Mouse (Mus musculus) thymus, adult 2 months (tissue): ENCODE data around the gene Aspm. TPM values are rescaled to one million over a fixed set of nuclear protein-coding genes. Genes with fewer than 3 reads are reported as not detected.

Experiments
- DNase-seq: peaks from one replicate; pipeline ENCODE4 v3.0.0; 2021
- H3K27ac ChIP-seq: fragments of 200-500 bp; 2 replicates; pipeline ENCODE4 v1.5.1; 2012; ENCODE audit warnings: low read length, control low read depth; ENCODE audit not compliant: control insufficient read depth, insufficient read depth
- H3K27me3 ChIP-seq: fragments of 200-500 bp; 2 replicates; pipeline ENCODE4 v1.6.1; 2012; ENCODE audit warnings: mild to moderate bottlenecking, low read length, moderate library complexity, mixed read lengths; ENCODE audit not compliant: control insufficient read depth, insufficient read depth
- H3K36me3 ChIP-seq: fragments of 200-500 bp; 2 replicates; pipeline ENCODE4 v1.6.1; 2012; ENCODE audit warnings: mild to moderate bottlenecking, low read length, moderate library complexity; ENCODE audit not compliant: control insufficient read depth, insufficient read depth
- H3K4me1 ChIP-seq: fragments of 200-500 bp; replicated peaks from 2 replicates; pipeline ENCODE4 v1.6.1; 2012; ENCODE audit warnings: low read length; ENCODE audit not compliant: control insufficient read depth, insufficient read depth
- H3K4me3 ChIP-seq: fragments of 200-500 bp; 2 replicates; pipeline ENCODE4 v1.5.1; 2012; ENCODE audit warnings: mild to moderate bottlenecking, low read length, control low read depth, moderate library complexity; ENCODE audit not compliant: control insufficient read depth, insufficient read depth
- CTCF ChIP-seq: fragments of 200-500 bp; IDR thresholded peaks from 2 replicates; pipeline ENCODE4 v1.5.1; 2012; ENCODE audit warnings: mild to moderate bottlenecking, control low read depth, low read length, moderate library complexity, borderline replicate concordance; ENCODE audit not compliant: control insufficient read depth, poor library complexity, insufficient read depth; ENCODE audit errors: extremely low read depth
- POLR2A ChIP-seq: fragments of 200-500 bp; IDR thresholded peaks from 2 replicates; pipeline ENCODE4 v1.6.1; 2012; ENCODE audit warnings: mild to moderate bottlenecking, low read length, control low read depth, moderate library complexity; ENCODE audit not compliant: control insufficient read depth, poor library complexity, insufficient read depth; ENCODE audit errors: extremely low read depth
- WGBS: fragments of 180-500 bp; shearing (Covaris S2); methylation state at CpG from one replicate; pipeline ENCODE4 v1.1.7; 2018; 5-methylcytosine and 5-hydroxymethylcytosine counted together
- polyA plus RNA-seq: library from polyadenylated mRNA; depleted of rRNA; stranded (reverse); fragments of >200 nt; gene quantifications from 2 replicates; pipeline ENCODE4 v1.2.3, GENCODE M21; 2012; rRNA removed

Aspm gene
- polyA plus RNA-seq, 1 experiment, result 4.7 TPM

DNA sequence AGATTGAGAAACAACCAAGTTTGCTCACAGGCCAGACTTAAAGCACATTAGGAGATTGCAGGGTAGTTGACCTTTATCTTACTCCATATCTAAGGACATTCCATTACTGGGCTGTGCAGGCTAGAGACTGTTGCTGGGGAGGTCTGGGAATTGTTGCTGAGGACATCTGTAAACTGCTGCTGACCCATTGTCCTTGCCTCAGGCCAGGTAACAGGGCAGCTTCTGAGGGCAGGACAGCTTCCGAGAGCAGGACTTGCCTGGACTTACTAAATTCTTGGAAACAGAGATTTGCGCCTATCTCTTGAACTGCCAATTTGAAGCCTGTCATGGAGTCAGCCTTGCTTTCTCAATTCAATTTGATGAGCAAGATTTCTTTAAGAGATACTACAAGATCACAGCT lies 40.8 kb downstream of the Aspm start:
- Histone ChIP-seq H3K4me1 (no peaks in the 10 kb centered on the region), H3K27me3 (no peaks in the 10 kb centered on the region), H3K27ac (no peak overlapping the region), H3K36me3 (peaks cover 38% of the 10 kb centered on the region), H3K4me3 (no peak overlapping the region)
- TF ChIP-seq CTCF, result no peak
- no peak for TF ChIP-seq POLR2A
- no peak for DNase-seq
- WGBS, result 100% methylated on average over 2 of the region's 2 CpGs

- H3K4me1 ChIP-seq, result no peaks in the 10 kb centered on the region
- TF ChIP-seq CTCF (no peak), POLR2A (no peak)
- DNase-seq, result no peak
- no peak overlapping the region for H3K27ac ChIP-seq
- H3K36me3 ChIP-seq, result peaks cover 30% of the 10 kb centered on the region
- no peak overlapping the region for H3K4me3 ChIP-seq
- WGBS, result 95% methylated on average over 3 of the region's 3 CpGs
- H3K27me3 ChIP-seq, result no peaks in the 10 kb centered on the region
Measured at GRCm38 (mm10) chr1:139496212-139496611, 41.6 kb downstream of the Aspm start.

DNA sequence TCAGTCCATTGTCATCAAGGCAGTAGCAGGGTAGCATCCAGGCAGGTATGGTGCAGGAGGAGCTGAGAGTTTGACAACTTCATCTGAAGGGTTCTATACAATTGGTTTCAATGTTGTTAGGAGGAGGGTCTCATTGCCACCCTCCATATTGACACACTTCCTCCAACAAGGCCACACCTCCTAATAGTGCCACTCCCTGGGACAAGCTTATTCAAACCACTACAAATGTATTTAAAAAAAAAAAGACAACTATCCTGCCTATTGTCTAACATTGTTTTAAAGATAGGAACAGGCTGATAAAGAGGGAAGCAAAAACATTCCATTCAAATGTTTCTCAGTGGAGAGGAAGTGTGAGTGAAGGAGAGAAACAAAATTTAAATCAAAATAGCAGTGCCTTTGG lies 45.2 kb downstream of the Aspm start:
- no peak for DNase-seq
- Histone ChIP-seq H3K27ac (no peak overlapping the region), H3K27me3 (no peaks in the 10 kb centered on the region), H3K4me1 (no peaks in the 10 kb centered on the region), H3K36me3 (peaks cover under 1% of the 10 kb centered on the region; the same call in 1 of the 2 replicates), H3K4me3 (no peak overlapping the region)
- TF ChIP-seq CTCF, result no peak
- TF ChIP-seq POLR2A, result no peak

DNA sequence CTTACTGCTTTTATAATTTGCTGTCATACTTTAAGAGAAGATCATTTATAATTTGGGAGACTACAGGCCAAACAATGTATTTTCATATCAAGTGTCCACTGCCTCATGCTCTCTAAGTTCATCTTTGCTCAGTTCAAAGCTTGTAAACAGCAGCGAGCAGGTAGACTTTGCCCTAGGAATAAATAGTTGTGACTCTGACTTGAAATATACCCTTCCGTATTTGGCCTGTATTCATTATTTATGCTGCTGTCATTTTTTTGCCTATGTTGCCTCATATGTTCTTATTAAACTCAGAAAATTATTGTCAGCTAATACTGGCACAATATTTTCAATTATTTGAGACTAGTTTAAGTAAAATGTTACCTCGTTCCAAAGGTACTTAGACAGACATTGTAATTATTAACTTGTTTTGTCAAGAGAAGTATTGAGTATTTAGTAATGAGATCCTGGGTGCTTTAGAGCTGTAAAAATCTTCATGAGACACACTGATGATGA lies 46.7 kb downstream of the Aspm start, which contains the start of gene F13b:
Gene F13b (plus strand): TSS at position 445 of the 495 bp plus-strand sequence.
- no peak within 1 kb of the TSS for H3K27ac ChIP-seq
- H3K27me3 ChIP-seq, result no peaks in the 10 kb centered on the region
- no peak within 1 kb of the TSS for H3K4me3 ChIP-seq
- 93% methylated on average over 3 of the region's 3 CpGs for WGBS
- no peaks in the 10 kb centered on the region for H3K4me1 ChIP-seq
- TF ChIP-seq CTCF, result no peak
- TF ChIP-seq POLR2A, result no peak
- H3K36me3 ChIP-seq, result no peaks in the 10 kb centered on the region
- no peak for DNase-seq

GRCm38 (mm10) chr1:139514556-139514955 lies 60.0 kb downstream of the Aspm start:
- Histone ChIP-seq H3K4me1 (no peaks in the 10 kb centered on the region), H3K27me3 (no peaks in the 10 kb centered on the region), H3K27ac (no peak overlapping the region), H3K4me3 (no peak overlapping the region), H3K36me3 (no peaks in the 10 kb centered on the region)
- WGBS, result 94% methylated on average over 12 of the region's 12 CpGs
- no peak for DNase-seq
- no peak for TF ChIP-seq POLR2A
- no peak for TF ChIP-seq CTCF

Other genes starting within 250 kb of the Aspm start
- 0.03 TPM in 1 of 2 replicates, not detected in the other for gene Crb1, start 77.7 kb upstream of the Aspm start, polyA plus RNA-seq
- gene Zbtb41, start 32.5 kb upstream of the Aspm start, polyA plus RNA-seq, result 4.4 and 4.9 TPM in 2 replicates
- 0.09 TPM in 1 of 2 replicates, not detected in the other for gene F13b, start 46.9 kb downstream of the Aspm start, polyA plus RNA-seq
- not detected in 2 replicates for gene Cfhr1, start 105.5 kb downstream of the Aspm start, polyA plus RNA-seq